8 mouse cellular contexts compared by ENCODE assay signal in the genomic region with DNA sequence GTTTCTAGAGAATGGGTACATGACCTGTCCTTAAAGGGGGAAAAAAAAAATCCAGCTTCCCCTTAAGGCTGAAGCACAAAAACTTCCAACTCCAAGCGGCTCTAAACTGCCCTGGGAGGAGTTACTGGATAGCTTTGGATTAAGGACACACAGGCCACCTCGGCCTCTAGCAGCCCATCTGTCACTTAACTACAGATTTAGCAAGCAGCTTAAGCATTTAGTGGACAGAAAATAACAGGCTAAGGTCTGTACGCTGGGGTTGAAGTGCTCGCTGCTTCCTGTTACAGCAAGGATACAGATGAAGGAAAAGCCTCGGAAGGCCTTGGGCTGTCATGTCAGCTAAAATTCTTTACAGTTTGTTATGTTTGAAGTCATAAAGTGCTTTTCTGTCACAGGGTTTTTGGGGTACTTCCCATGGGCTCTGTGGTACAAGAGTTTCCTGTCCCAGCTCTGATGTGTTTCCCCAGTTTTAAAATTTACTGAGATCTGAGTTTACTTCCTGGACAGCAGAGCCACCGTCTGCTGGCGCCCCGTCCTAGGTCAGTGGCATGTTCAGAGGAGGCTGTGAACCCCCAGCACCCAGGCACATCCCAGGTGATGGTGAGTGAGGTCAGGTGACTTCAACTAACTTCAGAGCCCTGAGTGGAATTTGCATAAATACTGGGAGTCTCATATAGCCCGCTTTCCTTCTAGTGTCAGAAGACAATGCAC. TPM values are rescaled to one million over a fixed set of nuclear protein-coding genes. Genes with fewer than 3 reads are reported as not detected.
A peak's percentile ranks its signal among the peaks of the same experiment; 100 is the strongest.
DNase-seq lines count a peak whose midpoint lies in the region; ATAC-seq and TF ChIP-seq lines count a peak whose summit lies in the region.

No protein-coding gene starts in this region.

- ATAC-seq in hindbrain, embryonic 12.5 days (ENCODE audit: low FRiP score) = no peak
- no peak for ATAC-seq in midbrain, embryonic 16.5 days
- ATAC-seq in megakaryocyte-erythroid progenitor cell, adult 5-6 weeks (replicated peaks; ENCODE audit: low FRiP score, low TSS enrichment, poor library complexity, severe bottlenecking) = no peak

- H3K36me3 ChIP-seq in hindbrain, embryonic 12.5 days = 0 out of 2 replicates have a peak, but pooled peaks cover 2% of the 10 kb centered on the region
- no peaks in the 10 kb centered on the region for H3K36me3 ChIP-seq in midbrain, embryonic 16.5 days (ENCODE audit: control insufficient read depth, insufficient read depth, low read length)

- H3K4me2 ChIP-seq in hindbrain, embryonic 12.5 days (replicated peaks) = 0 out of 2 replicates have a peak overlapping the region, but pooled peaks have one; percentile 78
- peak overlapping the region; percentile 98; the same call in 1 of the 2 replicates for H3K4me2 ChIP-seq in midbrain, embryonic 16.5 days (ENCODE audit: low read length)

- H3K27me3 ChIP-seq in hindbrain, embryonic 12.5 days = no peaks in the 10 kb centered on the region
- H3K27me3 ChIP-seq in midbrain, embryonic 16.5 days (ENCODE audit: control insufficient read depth, insufficient read depth, low read depth, low read length) = no peaks in the 10 kb centered on the region

- 0 out of 2 replicates have a peak overlapping the region, but pooled peaks have one; percentile 0 for H3K4me3 ChIP-seq in gastrocnemius, adult 2 months
- H3K4me3 ChIP-seq in hindbrain, embryonic 12.5 days = 0 out of 2 replicates have a peak overlapping the region, but pooled peaks have one; percentile 83
- no peak overlapping the region for H3K4me3 ChIP-seq in midbrain, embryonic 16.5 days (ENCODE audit: low read depth, low read length)

- no peak for DNase-seq in gastrocnemius, adult 2 months
- DNase-seq in gastrocnemius, postnatal 14 days = no peak
- DNase-seq in CD4-positive helper T cell, adult 2 months (ENCODE audit: low read depth, low spot score) = peak; percentile 69
- no peak for DNase-seq in adrenal gland, adult 18-20 months (ENCODE audit: low spot score in 2 of 2)
- DNase-seq in embryo, embryonic 11 days = no peak

- no peaks in the 10 kb centered on the region for H3K9me3 ChIP-seq in hindbrain, embryonic 12.5 days (replicated peaks)
- no peaks in the 10 kb centered on the region for H3K9me3 ChIP-seq in midbrain, embryonic 16.5 days (replicated peaks; ENCODE audit: control insufficient read depth, low read length, poor library complexity, severe bottlenecking)

- no peak for TF ChIP-seq CTCF in gastrocnemius, adult 2 months (IDR thresholded peaks at IDR 0.05)

- no peak overlapping the region for H3K27ac ChIP-seq in gastrocnemius, adult 2 months
- no peak overlapping the region for H3K27ac ChIP-seq in hindbrain, embryonic 12.5 days
- H3K27ac ChIP-seq in midbrain, embryonic 16.5 days (ENCODE audit: low read length) = no peak overlapping the region

- 72% methylated on average over 9 of the region's 9 CpGs for WGBS in hindbrain, embryonic 12.5 days
- WGBS in midbrain, embryonic 16.5 days = 54% methylated on average over 9 of the region's 9 CpGs

- peaks cover 24% of the 10 kb centered on the region for H3K4me1 ChIP-seq in hindbrain, embryonic 12.5 days
- H3K4me1 ChIP-seq in midbrain, embryonic 16.5 days (ENCODE audit: control insufficient read depth, insufficient read depth, low read length) = peaks cover 21% of the 10 kb centered on the region

- intact Hi-C loops in gastrocnemius, adult 2 months (cut with DNase I) = no loop called here
- intact Hi-C loops in gastrocnemius, postnatal 14 days (cut with DNase I; ENCODE audit: low total_unique reads) = loop anchor here (5.0 kb wide), 1 partner anchor 33 kb away; no protein-coding TSS in a partner anchor

- no peak overlapping the region; the same call in 1 of the 2 replicates for H3K9ac ChIP-seq in hindbrain, embryonic 12.5 days
- no peak overlapping the region for H3K9ac ChIP-seq in midbrain, embryonic 16.5 days (ENCODE audit: low read depth, low read length)

RNA-seq across cellular contexts. Expression of gene Lpcat1, which starts 2.4 kb away (rescaled TPM):
- 1 to 10 TPM; 3.5 to 3.6 TPM for total RNA-seq in gastrocnemius, adult 2 months (2021)
- total RNA-seq in gastrocnemius, postnatal 14 days (2021) = 1 to 10 TPM; 6.0 to 7.5 TPM
- polyA plus RNA-seq in hindbrain, embryonic 12.5 days (2016; fragmentation: Nextera tagmentation; extraction: Ambion mirVana) = 67.0 and 68.4 TPM in 2 replicates
- 75.7 and 78.3 TPM in 2 replicates for polyA plus RNA-seq in midbrain, embryonic 16.5 days (2015; fragmentation: Nextera tagmentation; extraction: Ambion mirVana)
- total RNA-seq in adrenal gland, adult 18-20 months (2021) = 10 to 100 TPM; 11.7 to 14.0 TPM
- 46.7 and 50.6 TPM in 2 replicates for total RNA-seq in megakaryocyte-erythroid progenitor cell, adult 5-6 weeks (2014; fragmentation: Nextera tagmentation)
- total RNA-seq in megakaryocyte-erythroid progenitor cell, adult 5-6 weeks (2017) = 19.3 and 32.4 TPM in 2 replicates
